ENCODE assay signal across 8 mouse cellular contexts in genomic region chr10:83353680-83354332, GRCm38 (mm10). TPM values are rescaled to one million over a fixed set of nuclear protein-coding genes. Genes with fewer than 3 reads are reported as not detected.
DNase-seq lines count a peak whose midpoint lies in the region; ATAC-seq and TF ChIP-seq lines count a peak whose summit lies in the region.
"Had no signal": no experiment of that assay in that cellular context is flagged by ENCODE, and none has a peak within 500 bp of the region (broad histone marks: within the 10 kb centered on the region; RNA-seq: fewer than 3 reads in every experiment).

No protein-coding gene starts in this region.

- H3K27ac ChIP-seq in midbrain, embryonic 15.5 days: peak overlapping the region; percentile 19; the same call in 1 of the 2 replicates
- no peak overlapping the region for H3K27ac ChIP-seq in midbrain, embryonic 11.5 days (ENCODE audit: low read depth, low read length)
- no peak overlapping the region for H3K27ac ChIP-seq in intestine, postnatal 0 days (ENCODE audit: low read depth, low read length)
- H3K27ac ChIP-seq: liver, embryonic 13.5 days had no signal

- H3K36me3 ChIP-seq in midbrain, embryonic 15.5 days (replicated peaks): no peaks in the 10 kb centered on the region
- H3K36me3 ChIP-seq in midbrain, embryonic 11.5 days (ENCODE audit: control insufficient read depth, insufficient read depth, low read length): no peaks in the 10 kb centered on the region
- H3K36me3 ChIP-seq in intestine, postnatal 0 days (ENCODE audit: control insufficient read depth, insufficient read depth): no peaks in the 10 kb centered on the region
- H3K36me3 ChIP-seq: liver, embryonic 13.5 days had no signal

- no peak for TF ChIP-seq CTCF in intestine, postnatal 0 days (IDR thresholded peaks at IDR 0.05; ENCODE audit: low read depth)

- peaks cover 4% of the 10 kb centered on the region; the same call in 1 of the 2 replicates for H3K4me1 ChIP-seq in midbrain, embryonic 15.5 days
- no peaks in the 10 kb centered on the region for H3K4me1 ChIP-seq in midbrain, embryonic 11.5 days (ENCODE audit: control insufficient read depth, insufficient read depth, low read length)
- H3K4me1 ChIP-seq in intestine, postnatal 0 days (replicated peaks; ENCODE audit: control insufficient read depth, insufficient read depth, low read length): 0 out of 2 replicates have a peak, but pooled peaks cover 2% of the 10 kb centered on the region

- H3K4me2 ChIP-seq in midbrain, embryonic 15.5 days: no peak overlapping the region
- no peak overlapping the region for H3K4me2 ChIP-seq in midbrain, embryonic 11.5 days
- H3K4me2 ChIP-seq in intestine, postnatal 0 days (replicated peaks; ENCODE audit: low read depth): peak overlapping the region; percentile 35
- H3K4me2 ChIP-seq: liver, embryonic 13.5 days had no signal

- WGBS in midbrain, embryonic 15.5 days: 61% methylated on average over 14 of the region's 14 CpGs
- WGBS in midbrain, embryonic 11.5 days: 62% methylated on average over 14 of the region's 14 CpGs
- 23% methylated on average over 14 of the region's 14 CpGs for WGBS in intestine, postnatal 0 days

- DNase-seq in midbrain, embryonic 11.5 days (ENCODE audit: low spot score, missing footprints): no peak
- DNase-seq in gastrocnemius, postnatal 14 days: peak; percentile 18
- peak; percentile 36 for DNase-seq in skeletal muscle tissue, adult 2 months (ENCODE audit: low read depth, low spot score)
- no peak for DNase-seq in yolk sac, embryonic 10.5 days (ENCODE audit: low spot score)
- DNase-seq in embryo, embryonic 11 days: no peak
- DNase-seq: liver, embryonic 13.5 days had no signal

- H3K9me3 ChIP-seq in midbrain, embryonic 15.5 days: no peaks in the 10 kb centered on the region
- no peaks in the 10 kb centered on the region for H3K9me3 ChIP-seq in midbrain, embryonic 11.5 days (ENCODE audit: control insufficient read depth, low read length)
- no peaks in the 10 kb centered on the region for H3K9me3 ChIP-seq in intestine, postnatal 0 days (ENCODE audit: control insufficient read depth)
- H3K9me3 ChIP-seq: liver, embryonic 13.5 days had no signal

- intact Hi-C loops in gastrocnemius, postnatal 14 days (cut with DNase I; ENCODE audit: low total_unique reads): no loop called here

- H3K4me3 ChIP-seq in midbrain, embryonic 15.5 days: no peak overlapping the region
- no peak overlapping the region for H3K4me3 ChIP-seq in midbrain, embryonic 11.5 days (ENCODE audit: low read depth, low read length)
- no peak overlapping the region for H3K4me3 ChIP-seq in intestine, postnatal 0 days (ENCODE audit: low read depth, low read length)
- H3K4me3 ChIP-seq: liver, embryonic 13.5 days had no signal

- ATAC-seq in midbrain, embryonic 15.5 days (replicated peaks): no peak
- no peak for ATAC-seq in midbrain, embryonic 11.5 days (ENCODE audit: low FRiP score)
- no peak for ATAC-seq in intestine, postnatal 0 days

- no peak overlapping the region for H3K9ac ChIP-seq in midbrain, embryonic 15.5 days
- no peak overlapping the region for H3K9ac ChIP-seq in midbrain, embryonic 11.5 days (ENCODE audit: low read length)
- no peak overlapping the region for H3K9ac ChIP-seq in intestine, postnatal 0 days (ENCODE audit: low read depth, low read length)
- H3K9ac ChIP-seq: liver, embryonic 13.5 days had no signal

- H3K27me3 ChIP-seq in midbrain, embryonic 15.5 days (replicated peaks): no peaks in the 10 kb centered on the region
- no peaks in the 10 kb centered on the region for H3K27me3 ChIP-seq in midbrain, embryonic 11.5 days (ENCODE audit: control insufficient read depth, insufficient read depth, low read length)
- no peaks in the 10 kb centered on the region for H3K27me3 ChIP-seq in intestine, postnatal 0 days (replicated peaks; ENCODE audit: control insufficient read depth, insufficient read depth, low read length)

RNA-seq across cellular contexts. Expression of gene D10Wsu102e, which starts 6.2 kb away (rescaled TPM):
- 0.91 and 0.98 TPM in 2 replicates for polyA plus RNA-seq in midbrain, embryonic 15.5 days (2015; fragmentation: Nextera tagmentation; extraction: Ambion mirVana)
- 1.0 TPM in 2 replicates for polyA plus RNA-seq in midbrain, embryonic 11.5 days (2014; fragmentation: Nextera tagmentation; extraction: Ambion mirVana)
- under 1 TPM; 0.64 to 0.70 TPM for total RNA-seq in gastrocnemius, postnatal 14 days (2021)
- 0.17 and 0.21 TPM in 2 replicates for polyA plus RNA-seq in intestine, postnatal 0 days (2015; fragmentation: Nextera tagmentation; extraction: Ambion mirVana)

RNA-seq across cellular contexts. Expression of gene Slc41a2, which starts 16.1 kb away (rescaled TPM):
- 9.1 and 11.1 TPM in 2 replicates for polyA plus RNA-seq in midbrain, embryonic 15.5 days (2015; fragmentation: Nextera tagmentation; extraction: Ambion mirVana)
- polyA plus RNA-seq in midbrain, embryonic 11.5 days (2014; fragmentation: Nextera tagmentation; extraction: Ambion mirVana): 1.5 and 1.7 TPM in 2 replicates
- total RNA-seq in gastrocnemius, postnatal 14 days (2021): 1 to 10 TPM; 1.4 to 1.8 TPM
- polyA plus RNA-seq in intestine, postnatal 0 days (2015; fragmentation: Nextera tagmentation; extraction: Ambion mirVana): 1.6 and 1.9 TPM in 2 replicates

Comparison
In these comparisons a context has a peak if more than half of its experiments do, and no peak if none do; other contexts are left out.
1. DNase-seq: peak in gastrocnemius, postnatal 14 days (single experiment) and skeletal muscle tissue, adult 2 months (single experiment); none in midbrain, embryonic 11.5 days (single experiment), yolk sac, embryonic 10.5 days (single experiment) and embryo, embryonic 11 days (single experiment).